Mouse (Mus musculus) adrenal gland, postnatal 10 days (tissue): Measurements from ENCODE around the gene Prkca. TPM values are rescaled to one million over a fixed set of nuclear protein-coding genes. Genes with fewer than 3 reads are reported as not detected.
A peak's percentile ranks its signal among the peaks of the same experiment; 100 is the strongest.
"Not testable (repeated sequence)": the region's sequence is repeated elsewhere in the genome, so short reads cannot be mapped to it uniquely, and the experiment has no call there.

ENCODE experiments used
- DNase-seq: peaks from one replicate; pipeline ENCODE4 v3.0.0; 2021; ENCODE audit warnings: mixed read lengths
- total RNA-seq, 2 experiments: library from RNA; stranded (reverse); gene quantifications; 2 replicates each; pipeline ENCODE4 v1.2.3; 2021

Gene Prkca
- total RNA-seq, 2 experiments from 2014 or later, result 10.3 to 16.3 TPM

DNA sequence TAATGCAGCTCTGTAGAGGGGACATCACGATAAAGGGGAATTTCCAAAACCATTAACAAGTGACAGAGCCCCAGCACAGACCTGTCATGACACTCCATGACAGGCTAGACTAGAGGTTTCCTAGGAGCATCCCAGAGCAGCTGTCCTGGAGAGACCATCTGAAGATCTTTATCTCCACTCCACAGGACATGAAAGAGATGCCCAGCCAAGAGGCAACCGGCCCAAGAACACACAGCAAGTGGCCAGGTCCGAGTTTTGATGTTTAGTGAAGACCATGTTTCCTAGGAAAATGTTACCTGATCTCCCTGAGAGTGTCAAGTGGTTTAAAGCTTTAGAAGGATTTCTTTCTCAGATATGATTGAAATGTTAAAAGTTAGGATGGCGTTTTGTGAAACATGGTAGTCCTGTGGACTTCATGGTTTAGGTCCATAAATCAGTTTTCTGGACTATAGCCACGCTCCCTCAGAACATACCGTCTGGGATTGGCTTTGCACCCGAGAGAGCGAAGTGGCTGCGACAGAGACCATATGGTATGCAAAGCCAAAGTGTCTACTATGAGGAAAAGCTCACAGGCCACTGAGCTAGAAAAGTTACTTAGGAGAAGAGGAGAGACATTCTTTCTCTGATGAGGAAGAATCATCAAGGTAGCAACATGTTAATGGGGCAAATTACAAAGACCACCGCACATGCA, 226.2 kb downstream of the Prkca start:
- no peak for DNase-seq

- no peak for DNase-seq
These were observed 229.6 kb downstream of the Prkca start for GRCm38 (mm10) chr11:108114091-108114490.

GRCm38 (mm10) chr11:108112437-108112836, 231.3 kb downstream of the Prkca start:
- no peak for DNase-seq

GRCm38 (mm10) chr11:108104085-108104484, 239.6 kb downstream of the Prkca start:
- no peak for DNase-seq

- no peak for DNase-seq
These were observed 242.3 kb downstream of the Prkca start for GRCm38 (mm10) chr11:108101280-108101950.

DNA sequence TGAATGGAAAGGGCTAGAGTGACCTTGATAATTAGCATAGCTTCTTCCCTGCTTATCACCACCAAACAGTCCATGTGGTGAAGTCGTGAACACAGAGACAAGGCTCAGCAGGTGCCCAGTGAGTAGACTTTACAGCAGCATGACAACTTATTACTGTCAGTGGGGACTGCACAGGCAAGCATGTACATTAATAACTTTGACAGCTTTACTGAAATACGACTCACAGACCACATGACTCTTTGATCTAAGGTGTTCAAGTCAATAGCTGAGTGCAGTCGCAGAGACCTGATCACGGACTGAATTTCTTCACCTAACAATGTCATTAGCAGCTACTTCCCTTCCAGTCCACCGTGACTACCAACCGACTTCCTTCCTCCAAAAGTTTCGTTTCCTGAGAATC, 245.4 kb downstream of the Prkca start:
- no peak for DNase-seq

DNA sequence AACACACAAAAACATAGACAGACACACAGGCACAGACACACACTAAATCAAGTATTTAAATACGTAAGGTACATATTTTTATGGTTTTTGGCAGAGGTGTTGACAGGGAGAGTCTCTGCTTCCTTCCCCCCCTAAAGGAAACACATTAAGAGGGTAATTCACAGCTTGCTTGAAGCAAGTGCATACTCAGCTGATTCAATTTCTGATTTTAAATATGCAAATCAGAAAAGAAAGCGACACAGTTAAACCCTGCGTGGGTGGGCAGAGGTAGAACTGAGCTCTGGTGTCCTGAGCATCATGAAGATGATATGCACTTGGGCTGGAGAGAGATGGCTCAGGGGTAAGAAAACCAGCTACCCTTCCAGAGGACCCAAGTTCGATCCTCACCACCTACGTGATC, 248.9 kb downstream of the Prkca start:
- DNase-seq, result no peak

GRCm38 (mm10) chr11:108093248-108093647, 250.5 kb downstream of the Prkca start:
- DNase-seq, result no peak

GRCm38 (mm10) chr11:108091238-108091637, 252.5 kb downstream of the Prkca start:
- DNase-seq, result no peak

DNA sequence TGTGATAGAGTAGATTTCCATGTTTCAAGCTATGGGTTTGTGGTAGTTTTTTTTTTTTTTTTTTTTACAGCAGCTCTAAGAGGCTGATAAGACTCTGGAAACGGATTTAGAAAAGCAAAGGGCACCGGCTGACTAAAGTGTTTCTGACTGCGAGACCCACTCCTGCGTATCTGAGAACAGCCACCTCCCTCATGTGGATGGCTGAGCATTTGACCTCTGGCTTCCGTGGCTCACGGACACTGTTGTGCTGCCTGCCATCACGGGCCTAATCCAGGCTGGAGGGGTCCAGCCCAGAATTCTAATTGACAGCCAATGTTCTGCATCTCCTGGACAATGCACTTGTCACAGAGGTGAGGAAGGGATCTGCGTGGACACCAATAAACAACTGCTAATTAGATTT, 253.0 kb downstream of the Prkca start:
- no peak for DNase-seq

- DNase-seq, result no peak
These were observed 255.7 kb downstream of the Prkca start for GRCm38 (mm10) chr11:108088063-108088462.

DNA sequence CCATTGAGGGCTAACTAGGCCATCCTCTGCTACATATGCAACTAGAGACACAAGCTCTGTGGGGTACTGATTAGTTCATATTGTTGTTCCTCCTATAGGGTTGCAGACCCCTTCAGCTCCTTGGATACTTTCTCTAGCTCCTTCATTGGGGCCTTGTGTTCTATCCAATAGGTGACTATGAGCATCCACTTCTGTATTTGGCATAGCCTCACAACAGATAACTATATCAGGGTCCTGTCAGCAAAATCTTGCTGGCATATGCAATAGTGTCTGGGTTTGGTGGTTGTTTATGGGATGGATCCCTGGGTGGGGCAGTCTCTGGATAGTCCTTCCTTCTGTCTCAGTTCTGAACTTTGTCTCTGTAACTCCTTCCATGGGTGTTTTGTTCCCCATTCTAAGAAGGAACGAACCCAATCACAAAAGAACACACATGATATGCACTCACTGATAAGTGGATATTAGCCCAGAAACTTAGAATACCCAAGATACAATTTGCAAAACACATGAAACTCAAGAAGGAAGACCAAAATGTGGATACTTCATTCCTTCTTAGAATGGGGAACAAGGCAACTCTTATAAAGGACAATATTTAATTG, 256.5 kb downstream of the Prkca start:
- DNase-seq, result not testable (repeated sequence)

- DNase-seq, result no peak
These were observed 261.1 kb downstream of the Prkca start for GRCm38 (mm10) chr11:108082673-108083072.

DNA sequence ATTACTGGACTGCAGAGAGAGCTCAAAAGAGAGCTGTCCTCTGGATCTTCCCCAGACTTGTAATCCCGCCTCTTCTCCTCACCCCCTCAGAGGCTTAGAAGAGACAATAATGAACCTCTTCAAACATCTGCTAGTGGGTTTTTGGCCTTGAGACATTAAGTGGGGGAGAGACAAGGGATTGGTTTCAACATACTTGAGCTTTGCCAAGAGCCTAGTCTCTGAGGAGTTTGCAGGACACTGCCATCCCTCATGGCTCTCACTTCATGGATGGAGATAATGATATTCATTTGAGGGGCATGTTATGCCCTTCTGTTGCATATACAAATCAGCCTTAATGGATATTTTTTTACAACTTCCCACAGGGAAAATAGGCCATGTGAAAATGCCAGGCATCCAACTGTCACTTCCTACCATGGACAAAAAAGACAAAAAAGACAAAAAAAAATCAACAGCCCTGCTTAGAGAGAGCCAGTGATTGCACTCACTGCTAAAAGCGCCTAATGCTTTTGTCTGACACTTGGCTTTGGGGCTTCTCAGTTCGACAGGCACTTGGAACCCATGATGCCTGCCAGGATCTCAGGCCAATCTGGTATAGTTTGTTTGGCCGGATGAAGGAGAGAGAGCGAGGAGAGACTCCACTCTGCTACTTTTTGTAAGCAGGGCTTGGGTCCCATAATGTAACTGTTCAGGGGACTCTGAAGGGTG, 263.6 kb downstream of the Prkca start:
- DNase-seq, result no peak

GRCm38 (mm10) chr11:108079454-108079853, 264.3 kb downstream of the Prkca start:
- DNase-seq, result no peak

DNA sequence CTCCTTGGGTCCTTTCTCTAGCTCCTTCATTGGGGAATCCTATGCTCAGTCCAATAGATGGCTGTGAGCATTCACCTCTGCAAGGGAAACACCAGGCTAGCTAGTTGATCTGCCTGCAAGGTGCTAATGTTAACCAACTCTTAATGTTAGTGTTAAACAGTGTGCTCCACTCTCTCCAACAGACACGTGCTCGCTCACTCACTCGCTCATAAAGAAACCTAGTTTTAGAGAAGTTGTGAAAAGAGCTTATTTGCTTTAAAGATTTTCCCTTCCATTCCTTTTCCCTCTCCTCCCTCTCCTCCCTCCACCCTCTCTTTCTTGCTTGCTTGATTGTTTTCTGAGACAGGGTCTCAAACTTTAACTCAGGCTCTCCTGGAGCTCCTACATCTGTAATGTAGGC, 266.2 kb downstream of the Prkca start:
- no peak for DNase-seq

- DNase-seq, result peak; percentile 15
These were observed 271.0 kb downstream of the Prkca start for GRCm38 (mm10) chr11:108072606-108073243.

DNA sequence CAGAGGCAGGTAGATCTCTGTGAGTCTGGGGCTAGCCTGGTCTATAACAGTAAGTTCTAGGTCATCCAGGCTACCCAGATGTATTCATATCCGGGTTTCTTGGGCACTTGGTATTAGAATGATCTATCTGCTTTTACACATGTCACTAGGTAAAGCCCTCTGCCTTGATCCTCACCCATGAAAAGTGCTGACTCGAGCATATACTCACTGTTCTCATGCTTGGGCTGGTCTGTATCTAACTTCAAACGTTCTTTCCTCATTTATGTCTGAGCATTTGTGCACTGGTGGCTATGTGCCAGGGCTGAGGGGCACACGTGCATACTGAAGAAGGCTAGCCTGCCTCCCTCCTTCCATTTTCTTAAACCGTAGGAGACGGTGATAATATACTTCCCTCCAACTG, 272.5 kb downstream of the Prkca start:
- no peak for DNase-seq

DNA sequence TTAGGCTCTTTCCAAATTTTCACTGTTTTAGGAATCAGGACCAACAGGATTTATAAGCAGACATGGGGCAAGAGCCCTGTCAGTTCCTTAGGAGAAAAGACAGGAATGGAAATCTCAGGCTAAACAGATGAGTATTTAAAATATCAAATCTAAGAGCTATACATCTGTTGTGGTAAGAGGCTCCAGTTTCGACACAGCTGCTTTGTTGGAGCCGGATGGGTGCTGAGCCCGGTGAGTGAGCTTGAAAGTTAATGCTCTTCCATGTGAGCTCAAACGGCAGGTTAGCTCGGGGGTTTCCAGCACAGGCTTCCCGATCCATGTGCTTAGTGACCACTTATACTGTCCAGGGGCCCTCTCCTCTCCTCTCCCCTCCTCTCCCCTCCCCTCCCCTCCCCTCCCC, 273.7 kb downstream of the Prkca start:
- no peak for DNase-seq

DNA sequence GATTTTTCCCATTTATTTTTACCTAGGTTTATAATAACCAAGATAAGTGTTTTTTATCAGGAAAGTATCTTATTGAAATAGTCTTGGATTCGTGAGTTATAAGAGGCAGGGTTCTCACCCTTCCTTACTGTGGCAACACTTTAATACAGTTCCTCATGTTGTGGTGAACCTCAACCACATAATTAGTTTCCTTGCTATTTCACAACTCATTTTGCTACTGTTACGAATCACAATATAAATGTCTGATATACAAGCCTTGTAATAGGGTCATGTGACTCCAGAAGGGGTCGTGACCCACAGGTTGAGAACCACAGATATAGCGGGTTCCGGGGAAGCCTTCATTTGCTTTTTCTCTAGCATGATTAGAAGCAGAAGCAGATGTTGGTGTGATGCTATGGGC, 275.3 kb downstream of the Prkca start:
- DNase-seq, result no peak

DNA sequence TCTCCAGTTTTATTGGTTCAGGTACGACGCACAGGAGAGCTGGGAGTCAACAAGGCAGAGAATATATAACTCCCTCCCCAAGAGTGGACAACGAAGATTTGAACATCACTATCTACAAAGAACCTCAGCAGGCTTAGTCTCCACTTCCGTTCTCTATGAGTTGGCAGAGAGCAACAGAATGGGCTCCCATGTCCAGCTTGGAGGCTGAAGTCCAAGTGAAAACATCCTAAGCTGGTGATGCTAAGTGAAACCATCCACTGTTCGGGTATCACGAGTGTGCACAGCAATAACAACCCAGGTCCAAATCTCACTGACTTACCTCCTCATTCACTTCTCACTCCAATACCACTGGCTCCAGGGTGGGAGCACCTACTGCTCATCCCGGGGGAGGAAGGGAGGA, 276.6 kb downstream of the Prkca start:
- DNase-seq, result no peak

DNA sequence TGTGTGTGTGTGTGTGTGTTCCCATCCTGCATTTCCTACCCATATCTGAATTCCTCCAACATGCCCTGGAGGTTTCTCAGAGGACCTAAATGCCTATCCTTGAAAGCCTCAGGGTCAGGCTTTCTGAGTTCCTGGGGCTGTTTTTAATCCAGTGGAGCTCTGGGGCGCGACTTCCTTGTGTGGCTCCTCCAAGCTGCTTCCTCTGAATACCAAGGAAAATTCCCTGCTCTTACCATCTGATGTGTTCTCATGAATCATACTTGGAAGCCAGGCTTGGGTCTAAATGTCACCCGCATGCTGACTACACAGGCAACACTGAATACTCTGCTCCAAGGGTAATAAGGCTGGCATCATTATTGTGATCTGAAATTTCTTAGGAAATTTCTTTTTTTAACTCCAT, 279.3 kb downstream of the Prkca start:
- no peak for DNase-seq

- no peak for DNase-seq
These were observed 280.6 kb downstream of the Prkca start for GRCm38 (mm10) chr11:108063096-108063495.
